Mouse (Mus musculus) erythroblast, adult 5-6 weeks (primary cell): ENCODE data around the gene P2rx5. TPM values are rescaled to one million over a fixed set of nuclear protein-coding genes. Genes with fewer than 3 reads are reported as not detected.

Source experiments
- ATAC-seq: replicated peaks from 2 replicates; pipeline ENCODE4 v1.8.0; 2016; ENCODE audit warnings: moderate number of reproducible peaks, mild to moderate bottlenecking, moderate TSS enrichment, inconsistent platforms; ENCODE audit not compliant: poor library complexity, low FRiP score, severe bottlenecking
- total RNA-seq, 2 experiments: library from RNA; stranded (forward) in 1 of 2; stranded (reverse) in 1 of 2; fragments of 150-400 nt in 1 of 2; fragments of 200-764, 138-1000 nt in 1 of 2; gene quantifications; 2 replicates each; pipeline versions ENCODE4 v1.2.3 to v1.2.4; 2015 to 2017; ENCODE audit warnings: low replicate concordance in 2 of 2

The P2rx5 gene
- total RNA-seq, 2 experiments from 2014 or later = not detected

- no peak for ATAC-seq
These were observed 53.7 kb downstream of the P2rx5 start for GRCm38 (mm10) chr11:73213956-73214355.

- ATAC-seq = no peak
These were observed 59.5 kb downstream of the P2rx5 start for GRCm38 (mm10) chr11:73219671-73220070.

GRCm38 (mm10) chr11:73220651-73221050 lies 60.4 kb downstream of the P2rx5 start:
- ATAC-seq = no peak

Other genes starting within 250 kb of the P2rx5 start
- 27.0 and 30.7 TPM in 2 replicates for gene Atp2a3, start 199.3 kb upstream of the P2rx5 start, total RNA-seq (2015; ENCODE audit: low replicate concordance)
- gene Atp2a3, start 199.3 kb upstream of the P2rx5 start, total RNA-seq (2017; ENCODE audit: low replicate concordance) = 22.7 and 25.3 TPM in 2 replicates
- gene P2rx1, start 161.3 kb upstream of the P2rx5 start, total RNA-seq (2015; ENCODE audit: low replicate concordance) = 0.58 and 1.5 TPM in 2 replicates
- 1.5 and 3.2 TPM in 2 replicates for gene P2rx1, start 161.3 kb upstream of the P2rx5 start, total RNA-seq (2017; ENCODE audit: low replicate concordance)
- not detected in 2 replicates for gene Camkk1, start 141.4 kb upstream of the P2rx5 start, total RNA-seq (2015; ENCODE audit: low replicate concordance)
- 0.77 TPM in 1 of 2 replicates, not detected in the other for gene Camkk1, start 141.4 kb upstream of the P2rx5 start, total RNA-seq (2017; ENCODE audit: low replicate concordance)
- gene Ncbp3, start 112.6 kb upstream of the P2rx5 start, total RNA-seq (2015; ENCODE audit: low replicate concordance) = 3.7 and 5.0 TPM in 2 replicates
- gene Ncbp3, start 112.6 kb upstream of the P2rx5 start, total RNA-seq (2017; ENCODE audit: low replicate concordance) = 7.3 and 11.2 TPM in 2 replicates
- gene Itgae, start 69.8 kb upstream of the P2rx5 start, total RNA-seq (2015; ENCODE audit: low replicate concordance) = not detected in 2 replicates
- 0.14 TPM in 1 of 2 replicates, not detected in the other for gene Itgae, start 69.8 kb upstream of the P2rx5 start, total RNA-seq (2017; ENCODE audit: low replicate concordance)
- gene Haspin, start 22.1 kb upstream of the P2rx5 start, total RNA-seq (2015; ENCODE audit: low replicate concordance) = 7.9 and 12.7 TPM in 2 replicates
- gene Haspin, start 22.1 kb upstream of the P2rx5 start, total RNA-seq (2017; ENCODE audit: low replicate concordance) = 13.1 and 16.7 TPM in 2 replicates
- gene Emc6, start 16.6 kb downstream of the P2rx5 start, total RNA-seq (2015; ENCODE audit: low replicate concordance) = 12.5 and 25.2 TPM in 2 replicates
- gene Emc6, start 16.6 kb downstream of the P2rx5 start, total RNA-seq (2017; ENCODE audit: low replicate concordance) = 3.3 and 6.0 TPM in 2 replicates
- 3.1 and 4.4 TPM in 2 replicates for gene Tax1bp3, start 16.7 kb downstream of the P2rx5 start, total RNA-seq (2015; ENCODE audit: low replicate concordance)
- 2.5 and 4.0 TPM in 2 replicates for gene Tax1bp3, start 16.7 kb downstream of the P2rx5 start, total RNA-seq (2017; ENCODE audit: low replicate concordance)
- gene Ctns, start 38.6 kb downstream of the P2rx5 start, total RNA-seq (2015; ENCODE audit: low replicate concordance) = 2.3 and 6.0 TPM in 2 replicates
- gene Ctns, start 38.6 kb downstream of the P2rx5 start, total RNA-seq (2017; ENCODE audit: low replicate concordance) = 3.5 and 6.0 TPM in 2 replicates
- gene Shpk, start 39.0 kb downstream of the P2rx5 start, total RNA-seq (2015; ENCODE audit: low replicate concordance) = 2.1 TPM in 1 of 2 replicates, not detected in the other
- 1.5 and 2.4 TPM in 2 replicates for gene Shpk, start 39.0 kb downstream of the P2rx5 start, total RNA-seq (2017; ENCODE audit: low replicate concordance)
- gene Trpv1, start 73.9 kb downstream of the P2rx5 start, total RNA-seq (2015; ENCODE audit: low replicate concordance) = not detected in 2 replicates
- not detected in 2 replicates for gene Trpv1, start 73.9 kb downstream of the P2rx5 start, total RNA-seq (2017; ENCODE audit: low replicate concordance)
- gene Trpv3, start 107.0 kb downstream of the P2rx5 start, total RNA-seq (2015; ENCODE audit: low replicate concordance) = not detected in 2 replicates
- gene Trpv3, start 107.0 kb downstream of the P2rx5 start, total RNA-seq (2017; ENCODE audit: low replicate concordance) = not detected in 2 replicates
- 1.3 TPM in 1 of 2 replicates, not detected in the other for gene Aspa, start 169.2 kb downstream of the P2rx5 start, total RNA-seq (2015; ENCODE audit: low replicate concordance)
- gene Aspa, start 169.2 kb downstream of the P2rx5 start, total RNA-seq (2017; ENCODE audit: low replicate concordance) = not detected in 2 replicates
- not detected in 2 replicates for gene Gm49340, start 169.3 kb downstream of the P2rx5 start, total RNA-seq (2015; ENCODE audit: low replicate concordance)
- gene Gm49340, start 169.3 kb downstream of the P2rx5 start, total RNA-seq (2017; ENCODE audit: low replicate concordance) = not detected in 2 replicates
- not detected in 2 replicates for gene Spata22, start 169.3 kb downstream of the P2rx5 start, total RNA-seq (2015; ENCODE audit: low replicate concordance)
- not detected in 2 replicates for gene Spata22, start 169.3 kb downstream of the P2rx5 start, total RNA-seq (2017; ENCODE audit: low replicate concordance)
- gene Olfr20, start 190.4 kb downstream of the P2rx5 start, total RNA-seq (2015; ENCODE audit: low replicate concordance) = not detected in 2 replicates
- gene Olfr20, start 190.4 kb downstream of the P2rx5 start, total RNA-seq (2017; ENCODE audit: low replicate concordance) = not detected in 2 replicates
- not detected in 2 replicates for gene Olfr376, start 210.8 kb downstream of the P2rx5 start, total RNA-seq (2015; ENCODE audit: low replicate concordance)
- gene Olfr376, start 210.8 kb downstream of the P2rx5 start, total RNA-seq (2017; ENCODE audit: low replicate concordance) = not detected in 2 replicates
- gene Olfr1, start 239.2 kb downstream of the P2rx5 start, total RNA-seq (2015; ENCODE audit: low replicate concordance) = not detected in 2 replicates
- gene Olfr1, start 239.2 kb downstream of the P2rx5 start, total RNA-seq (2017; ENCODE audit: low replicate concordance) = not detected in 2 replicates